Mouse (Mus musculus) ES-Bruce4 (cell line): Measurements from ENCODE around the gene Wwp2.

Experiments used
- CTCF ChIP-seq: IDR thresholded peaks from one replicate; pipeline ENCODE4 v1.8.1; 2011; ENCODE audit warnings: low read depth, low read length
- POLR2A ChIP-seq: IDR thresholded peaks from one replicate; pipeline ENCODE4 v1.8.1; 2011; ENCODE audit warnings: low read length; ENCODE audit not compliant: insufficient read depth

DNA sequence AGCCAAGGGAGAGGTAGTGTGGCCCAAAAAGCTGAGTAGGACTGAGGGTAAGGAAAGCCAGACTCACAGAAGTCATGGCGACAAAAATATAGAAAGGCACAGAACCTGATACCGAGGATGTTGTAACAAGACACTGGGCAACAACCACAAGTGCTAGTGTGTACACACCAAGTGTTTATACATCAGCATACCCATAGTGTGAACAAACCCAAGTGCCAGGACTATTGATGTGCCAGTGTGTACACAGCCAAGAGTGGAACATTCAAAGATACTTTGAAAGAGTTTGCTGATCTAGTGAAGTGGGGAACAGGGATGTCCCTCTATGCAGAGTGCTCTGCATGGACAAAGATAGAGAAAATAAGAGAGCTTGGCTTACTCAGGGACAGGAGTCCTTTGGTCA, 54.5 kb downstream of the Wwp2 start:
- TF ChIP-seq CTCF (no peak), POLR2A (no peak)
